Mouse (Mus musculus): ENCODE results near the gene Pde11a.

The Pde11a gene

GRCm38 (mm10) chr2:76097284-76097683, 241.3 kb downstream of the Pde11a start:
- DNase-seq (ENCODE audit: low read depth, low spot score), result no peak

GRCm38 (mm10) chr2:76095861-76096260, 242.7 kb downstream of the Pde11a start:
- no peak for DNase-seq (ENCODE audit: low read depth, low spot score)

GRCm38 (mm10) chr2:76090506-76090905, 248.1 kb downstream of the Pde11a start:
- no peak for DNase-seq (ENCODE audit: low read depth, low spot score)

- no peak for DNase-seq (ENCODE audit: low read depth, low spot score)
Observed at GRCm38 (mm10) chr2:76088844-76089243, 249.7 kb downstream of the Pde11a start.

GRCm38 (mm10) chr2:76088413-76088812, 250.2 kb downstream of the Pde11a start:
- no peak for DNase-seq (ENCODE audit: low read depth, low spot score)

- DNase-seq (ENCODE audit: low read depth, low spot score), result no peak
Observed at GRCm38 (mm10) chr2:76087170-76087569, 251.4 kb downstream of the Pde11a start.

- DNase-seq (ENCODE audit: low read depth, low spot score), result no peak
Observed at GRCm38 (mm10) chr2:76084982-76085381, 253.6 kb downstream of the Pde11a start.

GRCm38 (mm10) chr2:76083901-76084300, 254.7 kb downstream of the Pde11a start:
- DNase-seq (ENCODE audit: low read depth, low spot score), result no peak

GRCm38 (mm10) chr2:76083396-76083795, 255.2 kb downstream of the Pde11a start:
- no peak for DNase-seq (ENCODE audit: low read depth, low spot score)

- no peak for DNase-seq (ENCODE audit: low read depth, low spot score)
Observed at GRCm38 (mm10) chr2:76081991-76082390, 256.6 kb downstream of the Pde11a start.

GRCm38 (mm10) chr2:76080549-76080948, 258.0 kb downstream of the Pde11a start:
- peak; percentile 83 for DNase-seq (ENCODE audit: low read depth, low spot score)

GRCm38 (mm10) chr2:76076838-76077237, 261.7 kb downstream of the Pde11a start:
- no peak for DNase-seq (ENCODE audit: low read depth, low spot score)

- DNase-seq (ENCODE audit: low read depth, low spot score), result no peak
Observed at GRCm38 (mm10) chr2:76076047-76076446, 262.5 kb downstream of the Pde11a start.

- no peak for DNase-seq (ENCODE audit: low read depth, low spot score)
Observed at GRCm38 (mm10) chr2:76073079-76073478, 265.5 kb downstream of the Pde11a start.

GRCm38 (mm10) chr2:76070432-76071306, 267.9 kb downstream of the Pde11a start:
- DNase-seq (ENCODE audit: low read depth, low spot score), result peak; percentile 88

- no peak for DNase-seq (ENCODE audit: low read depth, low spot score)
Observed at GRCm38 (mm10) chr2:76069238-76069637, 269.3 kb downstream of the Pde11a start.

- DNase-seq (ENCODE audit: low read depth, low spot score), result no peak
Observed at GRCm38 (mm10) chr2:76068155-76068554, 270.4 kb downstream of the Pde11a start.

- DNase-seq (ENCODE audit: low read depth, low spot score), result peak; percentile 30
Observed at GRCm38 (mm10) chr2:76067144-76067543, 271.4 kb downstream of the Pde11a start.

- DNase-seq (ENCODE audit: low read depth, low spot score), result no peak
Observed at GRCm38 (mm10) chr2:76065292-76065691, 273.3 kb downstream of the Pde11a start.

- peak; percentile 84 for DNase-seq (ENCODE audit: low read depth, low spot score)
Observed at GRCm38 (mm10) chr2:76064078-76064477, 274.5 kb downstream of the Pde11a start.

GRCm38 (mm10) chr2:76060207-76060606, 278.4 kb downstream of the Pde11a start:
- no peak for DNase-seq (ENCODE audit: low read depth, low spot score)

GRCm38 (mm10) chr2:76059595-76059994, 279.0 kb downstream of the Pde11a start:
- no peak for DNase-seq (ENCODE audit: low read depth, low spot score)

Measured in ZHBTc4 (cell line).